Mouse (Mus musculus) embryonic stem cell, embryonic (primary cell): ENCODE results near the gene Pdgfra.

Source experiments
- CTCF ChIA-PET, 4 experiments: fragments of 300-600 bp in 2 of 4; fragments of 350-600 bp in 2 of 4; sonication (Branson Sonifier 250); formaldehyde crosslinking; loops; one replicate each; lab custom pipeline; 2022; ENCODE audit warnings: inconsistent platforms in 2 of 4; lab: Charles Lee
- POLR2A ChIA-PET, 4 experiments: fragments of 300-600 bp in 2 of 4; fragments of 350-600 bp in 2 of 4; sonication (Branson Sonifier 250); formaldehyde crosslinking; loops; one replicate each; lab custom pipeline; 2022; ENCODE audit warnings: antibody characterized with exemption in 4 of 4, inconsistent platforms in 1 of 4; lab: Charles Lee

Gene Pdgfra

DNA sequence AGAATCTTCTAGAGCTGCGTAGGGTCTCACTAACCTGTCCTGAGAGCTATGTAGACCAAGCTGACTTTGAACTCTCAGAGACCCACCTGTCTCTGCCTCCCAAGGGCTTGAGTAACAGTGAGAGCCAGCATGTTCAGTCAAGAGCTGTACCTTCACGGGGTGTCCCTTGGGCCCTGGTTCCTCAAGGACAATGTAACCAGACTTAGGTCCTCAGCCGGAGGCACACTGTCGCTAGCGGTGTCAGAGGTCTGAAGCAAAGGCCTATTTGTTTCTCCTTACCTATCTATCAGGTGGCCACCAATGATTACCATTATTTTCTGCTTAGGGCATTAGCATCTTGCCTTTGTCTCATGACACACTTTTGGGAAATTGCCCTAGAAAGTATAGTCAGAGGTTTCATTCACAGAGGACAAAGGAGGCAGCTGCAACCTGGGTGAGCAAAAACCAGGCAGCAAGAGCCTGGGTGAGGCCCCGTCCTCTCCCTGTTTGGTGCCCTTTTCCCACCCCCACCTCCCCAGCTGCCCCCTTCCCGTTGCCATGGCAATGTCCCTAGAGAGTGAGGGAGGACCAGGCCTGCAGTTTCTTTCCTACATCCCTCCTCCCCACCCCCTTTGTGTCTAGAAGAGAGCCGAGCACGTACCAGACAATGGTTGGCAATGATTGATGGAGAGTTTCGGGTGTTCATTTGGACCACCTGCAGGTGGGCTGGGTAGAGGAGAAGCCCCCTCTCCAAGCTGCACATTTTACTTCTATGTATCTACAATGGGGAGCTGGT lies 70.6 kb downstream of the Pdgfra start:
- CTCF ChIA-PET, result no interaction called here
- POLR2A ChIA-PET, result interaction anchor here in 1 of 4 experiments (0.6 to 1.5 kb wide), 2 partner anchors 38 to 442 kb away, joined by 3 read pairs; no protein-coding TSS in a partner anchor

GRCm38 (mm10) chr5:75238363-75238762 lies 86.3 kb downstream of the Pdgfra start:
- CTCF ChIA-PET, result interaction anchor here in 3 of 4 experiments (0.7 to 1.3 kb wide), 6 partner anchors 24 to 784 kb away, joined by 3 to 5 read pairs (median 3); no protein-coding TSS in a partner anchor
- POLR2A ChIA-PET, result no interaction called here

- POLR2A ChIA-PET, result no interaction called here
Measured at GRCm38 (mm10) chr5:75238928-75239777, 87.1 kb downstream of the Pdgfra start.

DNA sequence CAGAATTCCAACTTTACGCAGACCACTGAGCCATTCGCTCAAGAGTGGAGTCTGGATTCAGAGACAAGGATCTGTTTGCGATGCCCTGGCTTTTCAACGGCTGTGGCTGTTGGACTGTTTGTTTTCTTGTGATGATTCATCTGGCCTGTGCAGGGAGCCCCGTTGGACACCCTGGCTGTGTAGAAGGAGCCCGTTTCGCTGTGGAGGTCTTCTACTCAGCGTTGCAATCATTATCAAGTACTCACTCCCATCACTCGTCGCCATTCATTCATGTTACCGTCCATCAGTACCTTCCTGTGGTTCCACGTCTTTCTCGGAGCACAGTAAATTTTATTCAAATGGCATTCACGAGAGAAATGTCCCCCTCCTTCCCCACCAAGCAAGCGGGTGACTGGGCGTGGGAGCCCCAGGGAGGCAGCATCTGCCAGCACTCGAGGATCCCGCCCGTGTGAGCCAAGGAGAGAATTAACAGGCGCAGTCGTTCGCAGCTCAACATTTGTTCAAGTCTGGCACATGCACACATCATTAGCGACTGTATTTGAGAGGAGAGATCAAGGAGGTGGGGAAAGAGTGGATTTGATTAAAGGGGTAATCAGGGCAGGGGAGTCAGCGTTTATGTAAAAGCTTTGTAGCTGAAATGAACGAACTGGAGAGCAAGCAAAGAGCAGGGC lies 95.1 kb downstream of the Pdgfra start:
- POLR2A ChIA-PET, result interaction anchor here in 2 of 4 experiments (0.5 to 0.9 kb wide), 3 partner anchors 12 to 378 kb away, joined by 3 read pairs; no protein-coding TSS in a partner anchor
- CTCF ChIA-PET, result interaction anchor here in 2 of 4 experiments (0.6 to 1.0 kb wide), 2 partner anchors 32 to 637 kb away, joined by 4 read pairs; no protein-coding TSS in a partner anchor

More at GRCm38 (mm10) chr5:75238928-75239777, 87.1 kb downstream of the Pdgfra start:
- CTCF ChIA-PET, result interaction anchor here in 2 of 4 experiments (1.0 to 1.1 kb wide), 3 partner anchors 33 to 552 kb away, joined by 3 read pairs; no protein-coding TSS in a partner anchor
